Mouse (Mus musculus): Measurements from ENCODE around the gene Zfp775.
"Not testable (repeated sequence)": the region's sequence is repeated elsewhere in the genome, so short reads cannot be mapped to it uniquely, and the experiment has no call there.

The Zfp775 gene

GRCm38 (mm10) chr6:48591221-48591845 is 10.5 kb upstream of the Zfp775 start:
- DNase-seq: no peak

GRCm38 (mm10) chr6:48591871-48592270 is 10.0 kb upstream of the Zfp775 start:
- no peak for DNase-seq

GRCm38 (mm10) chr6:48593158-48594042 is 8.5 kb upstream of the Zfp775 start, which contains the start of the genes Repin1 and Gm44965:
Gene Repin1 (plus strand): TSS chr6:48593883.
Gene Gm44965 (plus strand): TSS chr6:48593941.
- peak; percentile 94 for DNase-seq

- DNase-seq: no peak
Measured at GRCm38 (mm10) chr6:48594043-48594738, 7.7 kb upstream of the Zfp775 start.

GRCm38 (mm10) chr6:48595278-48595677 is 6.6 kb upstream of the Zfp775 start:
- DNase-seq: no peak

GRCm38 (mm10) chr6:48596545-48597232 is 5.2 kb upstream of the Zfp775 start:
- no peak for DNase-seq

- no peak for DNase-seq
Measured at GRCm38 (mm10) chr6:48597233-48597625, 4.6 kb upstream of the Zfp775 start.

GRCm38 (mm10) chr6:48600594-48600993 is 1.3 kb upstream of the Zfp775 start:
- no peak for DNase-seq

GRCm38 (mm10) chr6:48602080-48602741 is 348 bp downstream of the Zfp775 start:
- DNase-seq: no peak

- DNase-seq: no peak
Measured at GRCm38 (mm10) chr6:48608124-48608523, 6.3 kb downstream of the Zfp775 start.

GRCm38 (mm10) chr6:48609512-48609911 is 7.6 kb downstream of the Zfp775 start:
- no peak for DNase-seq

GRCm38 (mm10) chr6:48610657-48611056 is 8.8 kb downstream of the Zfp775 start:
- DNase-seq: no peak

- DNase-seq: no peak
Measured at GRCm38 (mm10) chr6:48613464-48613863, 11.6 kb downstream of the Zfp775 start.

- no peak for DNase-seq
Measured at GRCm38 (mm10) chr6:48614756-48615155, 12.9 kb downstream of the Zfp775 start.

GRCm38 (mm10) chr6:48620031-48620430 is 18.2 kb downstream of the Zfp775 start:
- no peak for DNase-seq

- not testable (repeated sequence) for DNase-seq
Measured at GRCm38 (mm10) chr6:48622186-48622843, 20.5 kb downstream of the Zfp775 start.

- no peak for DNase-seq
Measured at GRCm38 (mm10) chr6:48623460-48623859, 21.6 kb downstream of the Zfp775 start.

GRCm38 (mm10) chr6:48626464-48626863 is 24.6 kb downstream of the Zfp775 start, which contains the start of gene AI854703:
Gene AI854703 (plus strand): TSS chr6:48626764.
- DNase-seq: no peak

- DNase-seq: peak; percentile 80
Measured at GRCm38 (mm10) chr6:48626984-48627383, 25.1 kb downstream of the Zfp775 start.

GRCm38 (mm10) chr6:48627511-48627924 is 25.7 kb downstream of the Zfp775 start:
- no peak for DNase-seq

GRCm38 (mm10) chr6:48628377-48628776 is 26.5 kb downstream of the Zfp775 start:
- no peak for DNase-seq

All from right cerebral cortex, postnatal 25 days (tissue).